Mouse (Mus musculus): Measurements from ENCODE around the gene Rwdd2b.

DNA sequence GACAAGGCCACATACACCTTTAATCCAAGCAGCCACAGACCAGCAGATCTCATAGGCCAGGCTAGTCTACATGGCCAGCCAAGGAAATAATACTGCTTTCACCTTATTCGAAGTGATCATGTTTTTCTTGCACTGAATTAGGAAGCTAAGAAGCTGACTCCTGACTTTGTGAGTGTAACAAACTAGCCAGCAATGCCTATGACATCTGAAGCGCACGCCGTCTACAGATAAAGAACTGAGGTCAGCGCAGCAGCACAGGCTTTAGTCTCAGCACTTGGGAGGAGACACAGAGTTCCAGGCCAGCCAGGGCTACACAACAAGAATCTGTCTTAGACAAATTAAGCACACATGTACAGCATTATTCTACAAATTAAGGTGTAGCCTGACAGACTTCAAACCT, 46.4 kb upstream of the Rwdd2b start:
- no peak for TF ChIP-seq GATA1 (IDR thresholded peaks at IDR 0.05; ENCODE audit: borderline replicate concordance, low read length)
- TF ChIP-seq FLI1 (IDR thresholded peaks at IDR 0.05; ENCODE audit: low read length), result no peak
